Mouse (Mus musculus): ENCODE data around the gene Fbxw2.

DNA sequence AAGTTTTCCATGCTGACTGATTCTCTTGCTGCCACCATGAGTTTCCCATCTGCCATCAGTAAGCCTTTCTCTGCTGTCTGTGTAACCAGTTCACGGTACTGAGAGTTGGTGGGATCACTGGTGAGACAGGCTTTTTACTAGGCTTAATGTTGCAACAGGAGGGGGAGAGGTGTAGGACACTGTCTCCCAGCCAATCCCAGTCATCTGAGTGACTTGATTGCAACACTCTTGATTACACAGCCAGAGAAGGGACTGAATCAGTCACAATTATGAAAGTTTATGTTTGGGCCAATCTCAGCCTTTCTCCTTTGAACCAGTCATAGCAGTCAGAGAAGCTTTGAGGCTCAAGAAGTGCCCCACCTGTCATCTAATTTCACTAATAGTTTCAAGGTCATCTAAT is 1.9 kb upstream of the Fbxw2 start:
- TF ChIP-seq CTCF (IDR thresholded peaks at IDR 0.05) (no peak), EP300 (IDR thresholded peaks at IDR 0.05) (peak; percentile 44; the same call in 1 of the 2 replicates)

Measured in lung, postnatal 0 days (tissue).